Mouse (Mus musculus) stomach, embryonic 14.5 days (tissue): ENCODE results near the gene Fam163b. TPM values are rescaled to one million over a fixed set of nuclear protein-coding genes. Genes with fewer than 3 reads are reported as not detected.

Experiments used
- ATAC-seq: fragments of 200-750 bp; cut with Nextera tagmentation; 2 replicates; pipeline ENCODE4 v1.8.0; 2017; ENCODE audit warnings: low read depth, moderate TSS enrichment; ENCODE audit not compliant: insufficient number of reproducible peaks, insufficient read depth, low FRiP score
- H3K27ac ChIP-seq: fragments of 300-500 bp; sonication (generic); 2 replicates; pipeline ENCODE4 v1.5.1; 2014; ENCODE audit warnings: mild to moderate bottlenecking, low read length, moderate library complexity, mixed read lengths
- H3K27me3 ChIP-seq: fragments of 300-500 bp; sonication (generic); 2 replicates; pipeline ENCODE4 v1.6.1; 2014; ENCODE audit warnings: low read length, control low read depth, mixed read lengths; ENCODE audit not compliant: control insufficient read depth, insufficient read depth
- H3K36me3 ChIP-seq: fragments of 300-500 bp; sonication (generic); 2 replicates; pipeline ENCODE4 v1.6.1; 2014; ENCODE audit warnings: mild to moderate bottlenecking, control low read depth, low read length, moderate library complexity, mixed read lengths; ENCODE audit not compliant: control insufficient read depth, insufficient read depth
- H3K4me1 ChIP-seq: fragments of 300-500 bp; sonication (generic); 2 replicates; pipeline ENCODE4 v1.6.1; 2014; ENCODE audit warnings: low read length, control low read depth, mixed read lengths; ENCODE audit not compliant: control insufficient read depth, insufficient read depth
- H3K4me2 ChIP-seq: fragments of 300-500 bp; sonication (generic); replicated peaks from 2 replicates; pipeline ENCODE4 v1.6.1; 2014; ENCODE audit warnings: low read depth, low read length, control low read depth
- H3K4me3 ChIP-seq: fragments of 300-500 bp; sonication (generic); 2 replicates; pipeline ENCODE4 v1.5.1; 2014; ENCODE audit warnings: low read depth, low read length, control low read depth
- H3K9ac ChIP-seq: fragments of 300-500 bp; sonication (generic); replicated peaks from 2 replicates; pipeline ENCODE4 v1.6.1; 2014; ENCODE audit warnings: low read depth, mild to moderate bottlenecking, control low read depth, low read length, moderate library complexity, mixed read lengths
- H3K9me3 ChIP-seq: fragments of 300-500 bp; sonication (generic); 2 replicates; pipeline ENCODE4 v1.6.1; 2016; ENCODE audit warnings: low read depth, low read length, control low read depth; ENCODE audit not compliant: control insufficient read depth
- WGBS: fragments of 180-500 bp; shearing (Covaris S2); extraction: QIAGEN DNeasy Blood & Tissue Kit; methylation state at CpG from one replicate; pipeline ENCODE4 v1.1.7; 2014; 5-methylcytosine and 5-hydroxymethylcytosine counted together
- polyA plus RNA-seq: library from polyadenylated mRNA; unstranded; fragments of >200 nt; fragmentation: Nextera tagmentation; extraction: Ambion mirVana; gene quantifications from 2 replicates; pipeline ENCODE4 v1.2.1, GENCODE M21; 2014

Gene Fam163b
- polyA plus RNA-seq, 1 experiment from 2014 or later: not detected

DNA sequence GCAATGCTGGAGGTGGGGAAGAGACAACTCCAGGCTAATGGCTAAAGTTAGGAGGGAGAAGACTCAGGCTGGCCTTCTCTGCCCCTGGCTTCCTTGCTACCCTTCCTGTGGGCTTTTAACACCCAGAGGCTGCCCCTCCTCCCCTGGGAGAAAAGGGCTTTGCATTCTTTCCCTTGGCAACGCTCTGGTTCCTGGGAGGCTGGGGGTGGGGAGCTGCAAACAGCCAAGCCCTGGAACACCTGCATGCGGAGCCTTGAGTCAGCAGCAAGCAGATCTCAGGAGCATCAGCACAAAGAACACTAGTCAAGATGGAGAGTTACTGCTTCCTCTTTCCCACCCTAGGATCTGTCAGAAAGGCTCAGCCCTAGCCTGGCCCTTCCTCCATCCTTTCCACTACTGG is 7.2 kb upstream of the Fam163b start:
- H3K36me3 ChIP-seq: no peaks in the 10 kb centered on the region
- ATAC-seq: no peak

GRCm38 (mm10) chr2:27146840-27147239 is 4.5 kb upstream of the Fam163b start:
- Histone ChIP-seq H3K4me2 (no peak overlapping the region), H3K4me3 (no peak overlapping the region), H3K36me3 (no peaks in the 10 kb centered on the region), H3K4me1 (0 out of 2 replicates have a peak, but pooled peaks cover 3% of the 10 kb centered on the region), H3K27me3 (0 out of 2 replicates have a peak, but pooled peaks cover 5% of the 10 kb centered on the region), H3K27ac (no peak overlapping the region), H3K9me3 (no peaks in the 10 kb centered on the region), H3K9ac (no peak overlapping the region)
- no peak for ATAC-seq
- 79% methylated on average over 6 of the region's 6 CpGs for WGBS

More for the DNA sequence above, 7.2 kb upstream of the Fam163b start:
- Histone ChIP-seq H3K4me2 (no peak overlapping the region), H3K27me3 (no peaks in the 10 kb centered on the region), H3K9me3 (no peaks in the 10 kb centered on the region), H3K4me1 (no peaks in the 10 kb centered on the region), H3K9ac (no peak overlapping the region), H3K4me3 (no peak overlapping the region), H3K27ac (no peak overlapping the region)
- WGBS: 6% methylated on average over 2 of the region's 2 CpGs

GRCm38 (mm10) chr2:27144957-27145356 is 2.7 kb upstream of the Fam163b start:
- no peak overlapping the region for H3K4me3 ChIP-seq
- no peaks in the 10 kb centered on the region for H3K36me3 ChIP-seq
- no peak overlapping the region for H3K27ac ChIP-seq
- no peak overlapping the region for H3K9ac ChIP-seq
- H3K4me2 ChIP-seq: no peak overlapping the region
- no peak for ATAC-seq
- whole genome bisulfite sequencing: 74% methylated on average over 2 of the region's 2 CpGs
- H3K27me3 ChIP-seq: peaks cover 12% of the 10 kb centered on the region; the same call in 1 of the 2 replicates
- 0 out of 2 replicates have a peak, but pooled peaks cover 3% of the 10 kb centered on the region for H3K4me1 ChIP-seq
- H3K9me3 ChIP-seq: no peaks in the 10 kb centered on the region

DNA sequence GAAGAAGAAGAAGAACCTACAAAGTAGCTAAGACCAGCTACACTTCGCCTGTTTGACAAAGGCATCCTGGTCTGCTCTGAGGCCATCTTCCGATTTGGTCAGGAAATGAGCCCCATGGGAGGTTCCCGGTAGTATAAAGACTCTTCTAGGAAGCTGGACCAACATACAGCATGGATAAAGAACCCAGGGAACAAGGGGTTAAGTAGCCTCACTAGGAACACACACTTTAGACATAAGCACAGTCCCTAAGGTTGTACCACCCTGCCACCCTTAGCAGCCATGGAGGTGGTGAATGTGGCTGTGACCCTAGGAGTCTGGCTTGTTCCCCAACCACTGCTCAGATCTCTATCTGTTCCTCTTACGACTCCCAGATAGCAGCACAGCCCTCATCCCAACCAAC is 3.9 kb downstream of the Fam163b start:
- no peak overlapping the region for H3K27ac ChIP-seq
- H3K4me2 ChIP-seq: no peak overlapping the region
- 67% methylated on average over 4 of the region's 4 CpGs for WGBS
- no peak overlapping the region for H3K9ac ChIP-seq
- H3K4me3 ChIP-seq: no peak overlapping the region
- peaks cover 12% of the 10 kb centered on the region; the same call in 1 of the 2 replicates for H3K27me3 ChIP-seq
- ATAC-seq: no peak
- H3K36me3 ChIP-seq: no peaks in the 10 kb centered on the region
- H3K9me3 ChIP-seq: no peaks in the 10 kb centered on the region
- 0 out of 2 replicates have a peak, but pooled peaks cover 3% of the 10 kb centered on the region for H3K4me1 ChIP-seq

DNA sequence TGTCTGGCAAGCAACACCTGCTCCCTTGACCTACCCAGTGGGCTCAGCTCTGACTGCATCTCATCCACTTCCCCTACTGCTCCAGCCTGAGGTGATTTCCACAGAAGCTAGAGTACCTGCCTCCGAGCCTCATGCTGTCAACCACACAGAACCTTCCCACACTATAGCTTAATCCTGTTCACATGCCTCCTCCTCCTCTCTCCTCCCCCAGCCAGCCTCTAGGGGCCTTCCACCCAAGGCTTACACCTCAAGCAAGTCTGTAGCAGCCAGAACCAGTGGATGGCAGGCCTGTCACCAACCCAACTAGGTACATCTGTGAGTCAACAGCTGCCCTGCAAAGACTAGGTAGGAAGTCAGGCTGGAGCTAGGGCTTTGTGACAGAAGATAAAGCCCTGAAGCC is 5.5 kb downstream of the Fam163b start:
- peaks cover 7% of the 10 kb centered on the region; the same call in 1 of the 2 replicates for H3K27me3 ChIP-seq
- no peak overlapping the region for H3K27ac ChIP-seq
- H3K4me2 ChIP-seq: no peak overlapping the region
- H3K36me3 ChIP-seq: no peaks in the 10 kb centered on the region
- no peak overlapping the region for H3K9ac ChIP-seq
- no peak for ATAC-seq
- WGBS: 59% methylated on average over 1 of the region's 1 CpGs
- H3K9me3 ChIP-seq: no peaks in the 10 kb centered on the region
- H3K4me3 ChIP-seq: no peak overlapping the region
- no peaks in the 10 kb centered on the region for H3K4me1 ChIP-seq

DNA sequence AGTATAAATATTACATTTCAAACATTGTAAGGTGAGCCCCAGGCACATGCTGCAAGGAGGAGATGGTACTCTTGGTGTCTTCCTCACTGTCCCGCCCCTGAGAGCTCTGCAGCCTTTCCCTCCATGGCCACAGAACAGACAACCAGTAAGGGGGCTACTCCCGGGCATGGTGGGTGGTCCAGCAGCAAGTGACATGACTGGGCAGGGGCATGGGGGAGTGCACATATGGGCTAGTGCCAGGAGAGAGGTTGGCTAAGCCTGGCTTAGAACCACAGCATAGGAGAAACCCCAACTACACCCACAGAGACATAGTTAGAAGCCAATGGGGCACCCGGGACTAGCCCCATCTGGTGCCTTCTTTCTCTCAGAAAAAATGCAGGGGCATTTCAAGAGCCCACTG is 6.0 kb downstream of the Fam163b start:
- Histone ChIP-seq H3K9ac (no peak overlapping the region), H3K4me3 (no peak overlapping the region), H3K36me3 (no peaks in the 10 kb centered on the region), H3K27me3 (0 out of 2 replicates have a peak, but pooled peaks cover 4% of the 10 kb centered on the region), H3K27ac (no peak overlapping the region), H3K9me3 (no peaks in the 10 kb centered on the region), H3K4me1 (no peaks in the 10 kb centered on the region), H3K4me2 (no peak overlapping the region)
- no peak for ATAC-seq
- WGBS: 68% methylated on average over 3 of the region's 3 CpGs

- Histone ChIP-seq H3K27ac (no peak overlapping the region), H3K4me2 (no peak overlapping the region), H3K9me3 (no peaks in the 10 kb centered on the region), H3K4me1 (no peaks in the 10 kb centered on the region), H3K27me3 (0 out of 2 replicates have a peak, but pooled peaks cover 2% of the 10 kb centered on the region), H3K9ac (no peak overlapping the region), H3K36me3 (no peaks in the 10 kb centered on the region), H3K4me3 (no peak overlapping the region)
- WGBS: 68% methylated on average over 5 of the region's 5 CpGs
- ATAC-seq: no peak
Measured at GRCm38 (mm10) chr2:27135935-27136334, 6.4 kb downstream of the Fam163b start.

DNA sequence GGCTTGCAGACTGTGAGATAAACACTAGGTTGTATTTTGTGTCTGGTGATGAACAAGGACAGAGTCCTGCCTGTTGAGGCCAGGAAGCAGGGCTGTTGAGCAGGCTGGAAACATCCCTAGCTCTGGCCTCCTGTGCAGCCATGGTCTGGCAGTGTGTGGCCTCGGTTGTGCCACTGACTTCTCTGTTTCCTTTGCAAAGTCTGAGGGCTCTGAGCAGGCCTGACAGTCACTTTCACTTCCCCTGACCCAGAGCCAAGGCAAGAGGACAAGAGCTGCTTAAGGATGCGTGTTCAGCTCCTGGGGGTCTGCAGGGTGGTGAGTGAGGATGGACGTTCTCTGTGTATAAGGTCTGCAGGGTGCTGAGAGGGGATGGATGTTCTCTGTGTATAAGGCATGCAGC is 13.3 kb downstream of the Fam163b start:
- H3K36me3 ChIP-seq: no peaks in the 10 kb centered on the region
- H3K9me3 ChIP-seq: no peaks in the 10 kb centered on the region
- no peak overlapping the region for H3K4me3 ChIP-seq
- H3K4me1 ChIP-seq: no peaks in the 10 kb centered on the region
- H3K9ac ChIP-seq: no peak overlapping the region
- H3K27ac ChIP-seq: no peak overlapping the region
- no peaks in the 10 kb centered on the region for H3K27me3 ChIP-seq
- no peak overlapping the region for H3K4me2 ChIP-seq
- WGBS: 66% methylated on average over 3 of the region's 3 CpGs
- ATAC-seq: no peak

- ATAC-seq: no peak
- Histone ChIP-seq H3K9me3 (no peaks in the 10 kb centered on the region), H3K9ac (no peak overlapping the region), H3K4me3 (no peak overlapping the region), H3K4me1 (peaks cover 12% of the 10 kb centered on the region), H3K27ac (no peak overlapping the region), H3K36me3 (no peaks in the 10 kb centered on the region), H3K4me2 (no peak overlapping the region), H3K27me3 (no peaks in the 10 kb centered on the region)
- 54% methylated on average over 4 of the region's 4 CpGs for WGBS
Measured at GRCm38 (mm10) chr2:27126496-27126895, 15.8 kb downstream of the Fam163b start.
